Mouse (Mus musculus) CH12.LX (cell line): ENCODE data around the gene Tbck.

Experiments
- GABPA ChIP-seq: IDR thresholded peaks from 2 replicates; pipeline ENCODE4 v1.6.1; 2012; ENCODE audit warnings: low read depth, low read length, improper control_type of control experiment, inconsistent platforms; ENCODE audit not compliant: insufficient replicate concordance
- HCFC1 ChIP-seq: IDR thresholded peaks from 2 replicates; pipeline ENCODE4 v1.6.1; 2012; ENCODE audit warnings: low read depth, mild to moderate bottlenecking, inconsistent platforms, low read length, improper control_type of control experiment
- MAFK ChIP-seq: IDR thresholded peaks from 2 replicates; pipeline ENCODE4 v1.6.1; 2011; ENCODE audit warnings: low read length, improper control_type of control experiment; ENCODE audit not compliant: insufficient replicate concordance
- POLR2A ChIP-seq: IDR thresholded peaks from 2 replicates; pipeline ENCODE4 v1.6.1; 2011; ENCODE audit warnings: low read depth, mild to moderate bottlenecking, improper control_type of control experiment, low read length
- USF2 ChIP-seq: conservative IDR thresholded peaks from 2 replicates; pipeline ENCODE4 v1.6.1; 2011; ENCODE audit warnings: low read depth, low read length, improper control_type of control experiment
- ZNF384 ChIP-seq: IDR thresholded peaks from 2 replicates; pipeline ENCODE4 v1.6.1; 2012; ENCODE audit warnings: low read depth, low read length, improper control_type of control experiment, inconsistent platforms

- TF ChIP-seq ZNF384 (0 out of 2 replicates have a peak, but pooled peaks have one; percentile 18), GABPA (no peak), POLR2A (no peak), USF2 (no peak), MAFK (peak; percentile 62; the same call in 1 of the 2 replicates), HCFC1 (0 out of 2 replicates have a peak, but pooled peaks have one; percentile 24)
Measured at GRCm38 (mm10) chr3:132873251-132873650, 189.3 kb downstream of the Tbck start.
